Comparison of ENCODE assay signal across 8 mouse cellular contexts in genomic region chr8:3450670-3451069, GRCm38 (mm10). TPM values are rescaled to one million over a fixed set of nuclear protein-coding genes. Genes with fewer than 3 reads are reported as not detected.
A peak's percentile ranks its signal among the peaks of the same experiment; 100 is the strongest.
DNase-seq lines count a peak whose midpoint lies in the region; ATAC-seq lines count a peak whose summit lies in the region.

No protein-coding gene starts in this region.

- ATAC-seq in hindbrain, embryonic 13.5 days (ENCODE audit: low FRiP score), result peak; percentile 40; the same call in 1 of the 2 replicates
- ATAC-seq in neural tube, embryonic 14.5 days (ENCODE audit: low read depth), result peak; percentile 50; the same call in 1 of the 2 replicates

- no peaks in the 10 kb centered on the region for H3K9me3 ChIP-seq in hindbrain, embryonic 13.5 days
- H3K9me3 ChIP-seq in neural tube, embryonic 14.5 days (ENCODE audit: control insufficient read depth, low read length), result no peaks in the 10 kb centered on the region

- DNase-seq in heart, adult 18-20 months, result peak; percentile 32 to 70
- DNase-seq in heart, adult 11 months, result no peak
- DNase-seq in A20 (ENCODE audit: low read depth, low spot score), result peak; percentile 62
- DNase-seq in adrenal gland, adult 8-10 months, result peak; percentile 26
- peak; percentile 75 for DNase-seq in embryo, embryonic 10 days (ENCODE audit: low spot score)
- peak; percentile 35 to 46 for DNase-seq in lung, adult 18-20 months

- H3K4me1 ChIP-seq in hindbrain, embryonic 13.5 days (replicated peaks), result no peaks in the 10 kb centered on the region
- no peaks in the 10 kb centered on the region for H3K4me1 ChIP-seq in neural tube, embryonic 14.5 days (ENCODE audit: control insufficient read depth, insufficient read depth, low read length)

- H3K27me3 ChIP-seq in hindbrain, embryonic 13.5 days, result no peaks in the 10 kb centered on the region
- no peaks in the 10 kb centered on the region for H3K27me3 ChIP-seq in neural tube, embryonic 14.5 days (ENCODE audit: control insufficient read depth, insufficient read depth, low read length)

- 29% methylated on average over 5 of the region's 5 CpGs for WGBS in hindbrain, embryonic 13.5 days
- 29% methylated on average over 5 of the region's 5 CpGs for WGBS in neural tube, embryonic 14.5 days

- peaks cover 93% of the 10 kb centered on the region for H3K36me3 ChIP-seq in hindbrain, embryonic 13.5 days
- H3K36me3 ChIP-seq in neural tube, embryonic 14.5 days (ENCODE audit: control insufficient read depth, insufficient read depth, low read length), result peaks cover 44% of the 10 kb centered on the region

- H3K4me2 ChIP-seq in hindbrain, embryonic 13.5 days, result no peak overlapping the region
- H3K4me2 ChIP-seq in neural tube, embryonic 14.5 days (ENCODE audit: low read depth, low read length), result no peak overlapping the region

- no peak overlapping the region for H3K27ac ChIP-seq in hindbrain, embryonic 13.5 days
- no peak overlapping the region for H3K27ac ChIP-seq in neural tube, embryonic 14.5 days (ENCODE audit: low read depth, low read length)

- no peak overlapping the region for H3K4me3 ChIP-seq in hindbrain, embryonic 13.5 days
- no peak overlapping the region for H3K4me3 ChIP-seq in neural tube, embryonic 14.5 days (ENCODE audit: low read depth, low read length)

- no peak overlapping the region for H3K9ac ChIP-seq in hindbrain, embryonic 13.5 days
- no peak overlapping the region for H3K9ac ChIP-seq in neural tube, embryonic 14.5 days (replicated peaks; ENCODE audit: low read depth, low read length)

RNA-seq across cellular contexts. Expression of gene Pex11g, which starts 16.8 kb away (rescaled TPM):
- 1 to 10 TPM; 3.6 to 4.2 TPM for total RNA-seq in heart, adult 18-20 months (2021)
- total RNA-seq in adrenal gland, adult 8-10 months (2022), result 10 to 100 TPM; 10.4 to 20.2 (median 12.1) TPM
- polyA plus RNA-seq in hindbrain, embryonic 13.5 days (2015; fragmentation: Nextera tagmentation; extraction: Ambion mirVana), result 4.2 and 5.3 TPM in 2 replicates
- 2.6 TPM in 2 replicates for polyA plus RNA-seq in neural tube, embryonic 14.5 days (2014; fragmentation: Nextera tagmentation; extraction: Ambion mirVana)

RNA-seq across cellular contexts. Expression of gene Tex45, which starts 20.0 kb away (rescaled TPM):
- not detected for total RNA-seq in heart, adult 18-20 months (2021)
- under 1 TPM in 2 of 4 experiments, not detected in 2; 0.28 to 0.46 TPM for total RNA-seq in adrenal gland, adult 8-10 months (2022)
- 0.30 and 0.54 TPM in 2 replicates for polyA plus RNA-seq in hindbrain, embryonic 13.5 days (2015; fragmentation: Nextera tagmentation; extraction: Ambion mirVana)
- 0.35 and 0.66 TPM in 2 replicates for polyA plus RNA-seq in neural tube, embryonic 14.5 days (2014; fragmentation: Nextera tagmentation; extraction: Ambion mirVana)

RNA-seq across cellular contexts. Expression of gene Zfp358, which starts 42.3 kb away (rescaled TPM):
- 10 to 100 TPM; 29.4 to 30.5 TPM for total RNA-seq in heart, adult 18-20 months (2021)
- total RNA-seq in adrenal gland, adult 8-10 months (2022), result 10 to 100 TPM; 20.6 to 22.9 (median 21.7) TPM
- polyA plus RNA-seq in hindbrain, embryonic 13.5 days (2015; fragmentation: Nextera tagmentation; extraction: Ambion mirVana), result 77.4 and 79.9 TPM in 2 replicates
- 26.4 and 43.5 TPM in 2 replicates for polyA plus RNA-seq in neural tube, embryonic 14.5 days (2014; fragmentation: Nextera tagmentation; extraction: Ambion mirVana)

RNA-seq across cellular contexts. Expression of gene Mcoln1, which starts 49.6 kb away (rescaled TPM):
- total RNA-seq in heart, adult 18-20 months (2021), result 10 to 100 TPM; 17.8 to 21.0 TPM
- total RNA-seq in adrenal gland, adult 8-10 months (2022), result 10 to 100 TPM; 45.0 to 82.0 (median 60.3) TPM
- 90.1 and 92.0 TPM in 2 replicates for polyA plus RNA-seq in hindbrain, embryonic 13.5 days (2015; fragmentation: Nextera tagmentation; extraction: Ambion mirVana)
- 64.9 and 86.5 TPM in 2 replicates for polyA plus RNA-seq in neural tube, embryonic 14.5 days (2014; fragmentation: Nextera tagmentation; extraction: Ambion mirVana)

RNA-seq across cellular contexts. Expression of gene Arhgef18, which starts 57.9 kb away (rescaled TPM):
- total RNA-seq in heart, adult 18-20 months (2021), result 10 to 100 TPM; 17.5 to 20.4 TPM
- 10 to 100 TPM; 44.6 to 48.1 (median 47.0) TPM for total RNA-seq in adrenal gland, adult 8-10 months (2022)
- 10.0 and 12.0 TPM in 2 replicates for polyA plus RNA-seq in hindbrain, embryonic 13.5 days (2015; fragmentation: Nextera tagmentation; extraction: Ambion mirVana)
- 11.4 and 12.3 TPM in 2 replicates for polyA plus RNA-seq in neural tube, embryonic 14.5 days (2014; fragmentation: Nextera tagmentation; extraction: Ambion mirVana)
